ENCODE assay signal across 9 mouse cellular contexts in genomic region chr7:25082510-25082909, GRCm38 (mm10). TPM values are rescaled to one million over a fixed set of nuclear protein-coding genes. Genes with fewer than 3 reads are reported as not detected.
A peak's percentile ranks its signal among the peaks of the same experiment; 100 is the strongest.
DNase-seq lines count a peak whose midpoint lies in the region; ATAC-seq and TF ChIP-seq lines count a peak whose summit lies in the region.
"Had no signal": no experiment of that assay in that cellular context is flagged by ENCODE, and none has a peak within 500 bp of the region (broad histone marks: within the 10 kb centered on the region; RNA-seq: fewer than 3 reads in every experiment).

No protein-coding gene starts in this region.

- no peak overlapping the region for H3K4me3 ChIP-seq in MEL (ENCODE audit: control insufficient read depth in 1 of 2, insufficient read depth in 1 of 2, low read depth in 2 of 2, low read length in 2 of 2)
- H3K4me3 ChIP-seq: midbrain, embryonic 12.5 days had no signal

- no peak for ATAC-seq in cerebellum, adult (ENCODE audit: insufficient number of reproducible peaks, low FRiP score, low TSS enrichment)

- H3K36me3 ChIP-seq in MEL (ENCODE audit: control insufficient read depth in 1 of 2, insufficient read depth in 2 of 2, low read length in 2 of 2), result peaks cover 4 to 31% of the 10 kb centered on the region in 2 experiments

- intact Hi-C loops in left cerebral cortex, postnatal 14 days (cut with DNase I), result loop anchor here (10.0 kb wide), 1 partner anchor 232 kb away; the partner anchor contains the start of gene Megf8

- H3K27me3 ChIP-seq in MEL (ENCODE audit: control insufficient read depth in 1 of 2, insufficient read depth in 2 of 2, low read length in 2 of 2), result no peaks in the 10 kb centered on the region
- H3K27me3 ChIP-seq: midbrain, embryonic 12.5 days had no signal

- DNase-seq in cerebellum, adult 11-12 months, result peak; percentile 44
- peak; percentile 58 to 67 for DNase-seq in left cerebral cortex, postnatal 14 days (ENCODE audit: low spot score in 2 of 2)
- DNase-seq in left cerebral cortex, adult 9 months (ENCODE audit: low spot score in 2 of 2), result no peak
- DNase-seq in MEL (ENCODE audit: low read depth, low spot score), result peak; percentile 82
- DNase-seq in embryo, embryonic 11 days, result peak; percentile 61
- DNase-seq in naive thymus-derived CD4-positive, alpha-beta T cell, adult 2 months (ENCODE audit: low read depth), result peak; percentile 79
- DNase-seq in urinary bladder, postnatal 25 days (ENCODE audit: low spot score), result no peak

- H3K9me3 ChIP-seq in MEL (replicated peaks; ENCODE audit: insufficient read depth, low read length), result no peaks in the 10 kb centered on the region
- H3K9me3 ChIP-seq: midbrain, embryonic 12.5 days had no signal

- TF ChIP-seq EP300 in MEL (IDR thresholded peaks at IDR 0.05; ENCODE audit: low read depth in 1 of 2, low read length in 2 of 2), result no peak

- no peak overlapping the region for H3K27ac ChIP-seq in MEL (ENCODE audit: control insufficient read depth, low read depth, low read length)
- H3K27ac ChIP-seq: midbrain, embryonic 12.5 days had no signal

- H3K9ac ChIP-seq in MEL (ENCODE audit: control insufficient read depth, low read depth, low read length, poor library complexity, severe bottlenecking), result no peak overlapping the region
- H3K9ac ChIP-seq: midbrain, embryonic 12.5 days had no signal

- TF ChIP-seq CTCF in MEL (IDR thresholded peaks at IDR 0.05 in 2 of 3, conservative IDR thresholded peaks at IDR 0.05 in 1 of 3; ENCODE audit: control insufficient read depth in 1 of 3, insufficient read depth in 1 of 3, low read depth in 2 of 3, low read length in 3 of 3, poor library complexity in 1 of 3, severe bottlenecking in 1 of 3), result peak; percentile 50 to 71 (median 71)

- TF ChIP-seq RAD21 in MEL (IDR thresholded peaks at IDR 0.05; ENCODE audit: low read depth, low read length), result peak; percentile 50

- H3K79me2 ChIP-seq in MEL (ENCODE audit: control insufficient read depth, insufficient read depth, low read length, poor library complexity), result peaks cover 36% of the 10 kb centered on the region

- TF ChIP-seq POLR2A in MEL (IDR thresholded peaks at IDR 0.05; ENCODE audit: control insufficient read depth in 1 of 2, insufficient read depth in 1 of 2, low read depth in 1 of 2, low read length in 2 of 2, poor library complexity in 1 of 2), result no peak

- H3K4me1 ChIP-seq in MEL (ENCODE audit: control insufficient read depth in 1 of 2, insufficient read depth in 2 of 2, low read length in 2 of 2), result peaks cover 9 to 37% of the 10 kb centered on the region in 2 experiments

TF ChIP-seq in MEL, 35 proteins besides CTCF, POLR2A, EP300 and RAD21:
- no peak for TF ChIP-seq ZNF384 (IDR thresholded peaks at IDR 0.05; ENCODE audit: low read depth, low read length)
- TF ChIP-seq KAT2A (conservative IDR thresholded peaks at IDR 0.05; ENCODE audit: low read depth, low read length), result no peak
- TF ChIP-seq MAZ (IDR thresholded peaks at IDR 0.05; ENCODE audit: low read depth, low read length), result 0 out of 2 replicates have a peak, but pooled peaks have one; percentile 53
- no peak for TF ChIP-seq JUND (IDR thresholded peaks at IDR 0.05; ENCODE audit: low read depth, low read length)
- TF ChIP-seq USF1 (IDR thresholded peaks at IDR 0.05; ENCODE audit: low read depth, low read length), result no peak
- TF ChIP-seq MXI1 (IDR thresholded peaks at IDR 0.05; ENCODE audit: low read depth, low read length), result 0 out of 2 replicates have a peak, but pooled peaks have one; percentile 21
- peak; percentile 43 for TF ChIP-seq SMC3 (IDR thresholded peaks at IDR 0.05; ENCODE audit: low read depth, low read length)
- TF ChIP-seq ZMIZ1 (IDR thresholded peaks at IDR 0.05; ENCODE audit: low read depth, low read length), result no peak
- TF ChIP-seq ELF1 (IDR thresholded peaks at IDR 0.05; ENCODE audit: low read depth, low read length), result no peak

RNA-seq across cellular contexts. Expression of gene Zfp574, which starts 10.1 kb away (rescaled TPM):
- total RNA-seq in left cerebral cortex, postnatal 14 days (2021), result 10 to 100 TPM; 28.1 to 30.0 TPM
- total RNA-seq in MEL (2012; rRNA removed), result 15.0 and 16.3 TPM in 2 replicates
- 10 to 100 TPM in 1 of 2 experiments, not detected in 1; 30.2 TPM for polyA plus RNA-seq in MEL (2012; ENCODE audit: insufficient read depth in 1 of 2, insufficient read length in 2 of 2, low read depth in 1 of 2, low replicate concordance in 2 of 2, missing spikeins in 1 of 2)

RNA-seq across cellular contexts. Expression of gene Grik5, which starts 10.4 kb away (rescaled TPM):
- total RNA-seq in left cerebral cortex, postnatal 14 days (2021), result 100 to 1,000 TPM; 264 to 270 TPM
- 3.5 and 4.6 TPM in 2 replicates for total RNA-seq in MEL (2012; rRNA removed)
- 10 to 100 TPM in 1 of 2 experiments, not detected in 1; 22.0 TPM for polyA plus RNA-seq in MEL (2012; ENCODE audit: insufficient read depth in 1 of 2, insufficient read length in 2 of 2, low read depth in 1 of 2, low replicate concordance in 2 of 2, missing spikeins in 1 of 2)

Comparison
In these comparisons a context has a peak if more than half of its experiments do, and no peak if none do; other contexts are left out.
1. DNase-seq: peak in cerebellum, adult 11-12 months (single experiment), left cerebral cortex, postnatal 14 days (2 of 2), MEL (single experiment), embryo, embryonic 11 days (single experiment) and naive thymus-derived CD4-positive, alpha-beta T cell, adult 2 months (single experiment); none in left cerebral cortex, adult 9 months (0 of 2) and urinary bladder, postnatal 25 days (single experiment).
2. RNA of gene Grik5, which starts 10.4 kb away (total RNA-seq): 264 to 270 TPM in left cerebral cortex, postnatal 14 days; 3.5 to 4.6 TPM in MEL; every median in the first group is over 10 times any median in the second.